Mouse (Mus musculus): ENCODE results near the gene Fndc8.
"Not testable (repeated sequence)": the region's sequence is repeated elsewhere in the genome, so short reads cannot be mapped to it uniquely, and the experiment has no call there.

The Fndc8 gene

DNA sequence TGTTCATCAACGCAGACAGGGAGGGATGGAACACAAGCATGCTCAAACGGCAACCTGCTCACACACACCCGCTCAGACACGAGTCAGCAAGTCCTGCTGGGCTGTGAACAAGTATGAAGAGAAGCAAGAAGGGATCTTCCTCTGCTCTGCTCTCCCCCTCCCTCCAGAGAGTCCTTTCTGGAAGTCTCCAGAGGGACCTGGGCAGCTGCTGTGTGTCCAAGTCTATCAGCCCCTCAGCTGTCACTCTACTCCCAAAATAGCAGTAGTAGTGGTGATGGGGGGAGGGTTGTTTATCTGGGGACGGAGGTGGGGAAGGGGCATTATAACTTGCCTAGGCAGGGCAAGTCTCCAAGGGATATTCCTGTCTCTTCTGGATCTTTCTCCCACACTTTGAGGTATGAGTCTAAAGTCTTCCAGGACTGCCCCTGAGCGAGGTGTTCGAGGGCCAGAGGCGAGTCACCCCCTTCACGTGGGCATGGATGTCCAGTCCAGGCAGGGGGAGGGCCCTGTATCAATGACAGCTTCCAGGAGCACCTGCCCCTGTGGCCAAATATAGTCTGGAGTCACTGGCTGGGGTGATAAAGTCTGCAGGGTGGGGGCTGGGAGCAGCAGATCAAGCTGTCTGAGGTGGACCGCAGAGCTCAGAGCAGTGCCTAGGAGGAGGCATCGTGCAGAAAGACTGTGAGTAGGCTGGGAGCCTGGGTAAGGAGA lies 18.9 kb downstream of the Fndc8 start:
- DNase-seq (ENCODE audit: low spot score), result no peak

DNA sequence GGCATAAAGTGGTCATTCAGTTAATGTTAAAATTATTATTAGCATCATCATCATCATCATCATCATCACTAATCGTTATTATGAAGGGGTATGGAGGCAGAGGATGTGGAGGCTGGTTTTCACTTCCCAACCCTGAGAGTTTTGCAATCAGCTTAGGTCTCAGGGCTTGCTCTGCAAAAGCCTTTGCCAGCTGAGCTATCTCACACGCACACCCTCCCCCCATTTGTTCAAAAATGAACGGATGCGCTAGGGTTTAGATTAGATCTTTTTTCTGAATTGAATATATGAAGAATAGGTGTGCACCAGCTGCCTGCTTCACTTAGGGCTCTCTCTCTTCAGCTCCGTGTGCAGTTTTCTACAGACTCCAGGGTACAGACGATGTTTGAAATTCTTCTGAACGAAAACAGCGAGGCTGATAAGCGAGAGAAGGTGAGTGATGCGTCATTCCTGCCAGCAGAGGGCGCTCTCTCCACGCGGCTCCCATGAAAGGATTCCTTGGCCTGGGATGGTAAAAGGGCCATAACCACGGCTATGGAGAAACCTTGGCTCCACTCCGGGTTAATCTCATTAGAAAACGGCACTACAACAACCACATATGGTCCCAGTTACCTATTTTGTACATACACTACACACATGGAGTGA lies 22.9 kb downstream of the Fndc8 start:
- peak; percentile 58 for DNase-seq (ENCODE audit: low spot score)

DNA sequence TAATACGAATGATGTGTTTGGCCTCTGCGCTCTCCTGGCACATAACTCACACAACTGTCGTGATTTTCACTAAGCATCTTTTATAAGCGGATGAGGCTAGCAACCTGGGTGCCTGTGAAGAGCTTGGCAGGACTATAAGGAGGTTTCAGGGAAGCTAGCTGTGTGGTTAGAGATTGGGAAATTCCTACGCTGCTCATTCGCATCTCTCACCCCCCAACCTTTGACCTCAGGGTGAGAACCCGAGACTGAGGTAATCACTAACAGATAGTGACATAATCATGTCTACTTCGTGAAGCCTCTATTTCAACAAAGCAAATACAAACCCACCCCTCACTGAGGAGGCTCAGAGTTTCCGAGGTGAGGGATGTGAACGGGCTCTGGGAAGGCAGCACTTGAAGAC lies 28.8 kb downstream of the Fndc8 start:
- DNase-seq (ENCODE audit: low spot score), result no peak

DNA sequence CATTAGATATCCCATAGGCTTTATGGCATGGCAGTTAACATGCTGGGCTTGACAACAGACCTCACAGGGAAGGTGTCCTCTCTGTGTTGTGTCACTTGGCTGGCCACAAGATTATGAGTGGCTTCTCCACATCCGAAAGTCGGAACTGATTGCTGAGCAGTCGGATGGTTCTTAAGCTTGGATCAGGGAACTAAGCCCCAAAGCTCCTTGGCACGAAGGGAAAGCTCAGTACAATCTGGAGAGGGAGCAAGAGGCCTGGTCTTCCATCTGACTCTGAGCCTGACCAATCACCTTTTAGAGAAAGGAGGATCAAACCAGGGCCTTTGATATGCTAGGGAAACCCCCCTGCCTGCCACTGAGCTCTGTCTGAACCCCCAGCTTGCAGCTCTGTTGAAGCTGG lies 29.8 kb downstream of the Fndc8 start:
- DNase-seq (ENCODE audit: low spot score), result no peak

GRCm38 (mm10) chr11:82923910-82924309 lies 32.0 kb downstream of the Fndc8 start:
- DNase-seq (ENCODE audit: low spot score), result not testable (repeated sequence)

GRCm38 (mm10) chr11:82928897-82929632 lies 37.1 kb downstream of the Fndc8 start:
- DNase-seq (ENCODE audit: low spot score), result no peak

GRCm38 (mm10) chr11:82929633-82929950 lies 37.7 kb downstream of the Fndc8 start:
- DNase-seq (ENCODE audit: low spot score), result no peak

GRCm38 (mm10) chr11:82930391-82930955 lies 38.5 kb downstream of the Fndc8 start:
- not testable (repeated sequence) for DNase-seq (ENCODE audit: low spot score)

DNA sequence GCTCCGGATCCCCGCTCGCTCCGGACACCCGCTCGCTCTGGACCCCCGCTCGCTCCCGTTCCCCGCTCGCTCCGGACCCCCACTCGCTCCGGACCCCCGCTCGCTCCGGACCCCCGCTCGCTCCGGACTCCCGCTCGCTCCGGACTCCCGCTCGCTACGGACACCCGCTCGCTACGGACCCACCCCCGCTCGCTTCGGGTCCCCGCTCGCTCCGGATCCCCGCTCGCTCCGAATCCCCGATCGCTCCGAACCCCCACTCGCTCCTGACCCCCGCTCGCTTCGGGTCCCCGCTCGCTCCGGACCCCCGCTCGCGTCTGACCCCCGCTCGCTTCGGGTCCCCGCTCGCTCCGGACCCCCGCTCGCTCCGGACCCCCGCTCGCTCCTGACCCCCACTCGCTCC lies 39.2 kb downstream of the Fndc8 start:
- not testable (repeated sequence) for DNase-seq (ENCODE audit: low spot score)

- DNase-seq (ENCODE audit: low spot score), result not testable (repeated sequence)
Observed at GRCm38 (mm10) chr11:82931671-82932450, 39.9 kb downstream of the Fndc8 start.

- DNase-seq (ENCODE audit: low spot score), result no peak
Observed at GRCm38 (mm10) chr11:82933186-82933585, 41.3 kb downstream of the Fndc8 start.

- DNase-seq (ENCODE audit: low spot score), result no peak
Observed at GRCm38 (mm10) chr11:82943336-82943735, 51.4 kb downstream of the Fndc8 start.

GRCm38 (mm10) chr11:82945636-82946035 lies 53.7 kb downstream of the Fndc8 start:
- DNase-seq (ENCODE audit: low spot score), result no peak

DNA sequence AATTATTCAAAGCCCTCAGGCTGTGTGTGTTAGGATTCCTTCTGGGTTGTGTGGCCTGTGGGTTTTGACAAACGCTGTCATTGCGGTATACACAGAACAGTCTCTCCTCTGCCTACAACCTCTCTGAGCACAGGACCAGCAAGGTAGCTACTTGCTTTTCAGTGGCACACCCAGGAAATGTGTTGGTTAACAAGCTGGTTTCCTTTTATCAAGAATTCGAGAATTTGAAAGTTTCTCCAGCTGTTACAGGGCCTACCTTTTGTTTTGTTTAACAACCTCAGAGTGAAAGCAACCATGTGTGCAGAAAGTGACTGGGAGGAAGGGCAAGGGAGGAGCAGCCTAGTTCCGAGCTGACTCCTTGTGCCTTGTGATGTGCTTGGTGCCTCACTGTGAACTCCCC lies 55.5 kb downstream of the Fndc8 start:
- no peak for DNase-seq (ENCODE audit: low spot score)

DNA sequence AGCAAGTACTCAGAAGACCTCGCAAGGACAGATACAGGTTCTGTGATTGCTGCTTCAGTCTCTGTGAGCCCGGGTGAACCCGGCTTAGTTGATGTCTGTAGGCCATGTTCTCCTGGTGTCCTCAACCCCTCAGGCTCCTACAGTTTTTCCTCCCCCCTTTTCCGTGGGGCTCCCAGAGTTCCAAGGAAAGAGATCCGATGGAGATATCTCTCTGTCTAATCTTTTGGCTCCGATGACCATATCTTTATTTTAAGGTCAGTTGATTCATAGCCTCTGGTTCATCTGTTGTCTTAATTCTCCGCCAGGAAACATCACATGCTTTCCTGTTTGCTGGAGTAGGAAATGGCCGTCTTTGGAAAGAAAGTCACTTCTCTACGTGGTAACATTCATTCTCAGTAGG lies 57.1 kb downstream of the Fndc8 start:
- no peak for DNase-seq (ENCODE audit: low spot score)

All from layer of hippocampus, adult 11-12 months (tissue).